ENCODE assay signal across 8 mouse cellular contexts in the genomic region with DNA sequence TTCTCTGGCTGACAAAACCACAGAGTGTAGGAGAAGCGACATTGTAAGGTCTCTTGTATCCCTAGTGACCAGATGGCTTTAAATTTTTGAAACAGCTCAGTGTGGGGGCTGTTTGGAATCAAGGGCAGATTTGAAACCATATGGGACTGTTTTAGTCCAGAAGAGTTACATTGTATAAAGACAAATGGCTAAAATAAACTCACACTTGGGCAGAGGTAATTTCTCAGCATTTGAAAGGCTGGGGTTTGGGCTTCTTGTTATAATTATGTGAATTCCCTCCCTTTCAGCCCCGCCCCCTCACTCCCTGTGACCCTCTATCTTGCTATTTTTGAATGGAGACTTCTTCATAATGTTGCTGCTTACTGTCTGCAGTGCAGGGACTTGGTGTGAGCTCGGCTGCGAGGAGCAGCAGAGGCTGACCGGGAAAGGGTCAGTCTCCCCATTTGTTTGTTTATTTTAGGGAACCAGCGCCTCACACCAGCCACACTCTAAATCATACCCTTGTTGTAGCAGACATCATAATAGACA.
A peak's percentile ranks its signal among the peaks of the same experiment; 100 is the strongest.
DNase-seq lines count a peak whose midpoint lies in the region; ATAC-seq lines count a peak whose summit lies in the region.

No protein-coding gene starts in this region.

- no peak overlapping the region for H3K4me3 ChIP-seq in forebrain, embryonic 11.5 days (ENCODE audit: low read depth, low read length)
- no peak overlapping the region for H3K4me3 ChIP-seq in forebrain, embryonic 10.5 days
- H3K4me3 ChIP-seq in forebrain, embryonic 16.5 days (replicated peaks; ENCODE audit: low read length) = 0 out of 2 replicates have a peak overlapping the region, but pooled peaks have one; percentile 6

- H3K4me2 ChIP-seq in forebrain, embryonic 11.5 days (ENCODE audit: low read depth, low read length, severe bottlenecking) = 0 out of 2 replicates have a peak overlapping the region, but pooled peaks have one; percentile 1
- peak overlapping the region; percentile 34 for H3K4me2 ChIP-seq in forebrain, embryonic 16.5 days (ENCODE audit: low read length)

- no peaks in the 10 kb centered on the region for H3K36me3 ChIP-seq in forebrain, embryonic 11.5 days (ENCODE audit: control insufficient read depth, insufficient read depth, low read length)
- no peaks in the 10 kb centered on the region for H3K36me3 ChIP-seq in forebrain, embryonic 10.5 days (replicated peaks)
- no peaks in the 10 kb centered on the region for H3K36me3 ChIP-seq in forebrain, embryonic 16.5 days (ENCODE audit: control insufficient read depth, insufficient read depth)

- peak; percentile 68 for ATAC-seq in forebrain, embryonic 11.5 days (replicated peaks; ENCODE audit: low FRiP score)
- ATAC-seq in forebrain, embryonic 16.5 days = peak; percentile 61

- 0 out of 2 replicates have a peak overlapping the region, but pooled peaks have one; percentile 8 for H3K27ac ChIP-seq in forebrain, embryonic 11.5 days (ENCODE audit: low read depth, low read length)
- no peak overlapping the region for H3K27ac ChIP-seq in forebrain, embryonic 10.5 days
- peak overlapping the region; percentile 38; the same call in 1 of the 2 replicates for H3K27ac ChIP-seq in forebrain, embryonic 16.5 days (ENCODE audit: low read length)

- H3K9ac ChIP-seq in forebrain, embryonic 11.5 days (ENCODE audit: low read length) = no peak overlapping the region
- no peak overlapping the region for H3K9ac ChIP-seq in forebrain, embryonic 16.5 days (replicated peaks; ENCODE audit: low read depth, low read length)

- intact Hi-C loops in left cerebral cortex, postnatal 14 days (cut with DNase I) = loop anchor here (10.0 kb wide), 1 partner anchor 348 kb away; the partner anchor contains the start of gene Nova1

- H3K4me1 ChIP-seq in forebrain, embryonic 11.5 days (replicated peaks; ENCODE audit: control insufficient read depth, insufficient read depth, low read length) = peaks cover 6% of the 10 kb centered on the region; the same call in 1 of the 2 replicates
- H3K4me1 ChIP-seq in forebrain, embryonic 10.5 days = peaks cover 28% of the 10 kb centered on the region
- H3K4me1 ChIP-seq in forebrain, embryonic 16.5 days (replicated peaks; ENCODE audit: control insufficient read depth, insufficient read depth, low read length) = peaks cover 23% of the 10 kb centered on the region

- peak; percentile 57 for DNase-seq in forebrain, embryonic 11.5 days (ENCODE audit: low spot score)
- DNase-seq in forebrain, embryonic 10.5 days (ENCODE audit: extremely low spot score, low spot score) = no peak
- DNase-seq in cerebellum, adult 11 months = peak; percentile 58
- DNase-seq in left cerebral cortex, postnatal 14 days (ENCODE audit: low spot score in 2 of 2) = peak; percentile 4 to 17
- DNase-seq in telencephalon, adult 2 months (ENCODE audit: low read depth, low spot score) = peak; percentile 64
- DNase-seq in lung, postnatal 10 days = no peak
- no peak for DNase-seq in urinary bladder, postnatal 4 days (ENCODE audit: low spot score in 2 of 2)

- WGBS in forebrain, embryonic 11.5 days = 19% methylated on average over 6 of the region's 6 CpGs
- WGBS in forebrain, embryonic 10.5 days = 28% methylated on average over 6 of the region's 6 CpGs
- WGBS in forebrain, embryonic 16.5 days = 8% methylated on average over 6 of the region's 6 CpGs

- H3K27me3 ChIP-seq in forebrain, embryonic 11.5 days (ENCODE audit: control insufficient read depth, insufficient read depth, low read length) = no peaks in the 10 kb centered on the region
- peaks cover 9% of the 10 kb centered on the region; the same call in 1 of the 2 replicates for H3K27me3 ChIP-seq in forebrain, embryonic 10.5 days (ENCODE audit: poor library complexity, severe bottlenecking)
- peaks cover 7% of the 10 kb centered on the region for H3K27me3 ChIP-seq in forebrain, embryonic 16.5 days (replicated peaks; ENCODE audit: control insufficient read depth, insufficient read depth, low read length)

- H3K9me3 ChIP-seq in forebrain, embryonic 11.5 days (ENCODE audit: control insufficient read depth, low read length) = no peaks in the 10 kb centered on the region
- H3K9me3 ChIP-seq in forebrain, embryonic 10.5 days = no peaks in the 10 kb centered on the region
- H3K9me3 ChIP-seq in forebrain, embryonic 16.5 days (ENCODE audit: control insufficient read depth, low read length) = no peaks in the 10 kb centered on the region

Comparison
In these comparisons a context has a peak if more than half of its experiments do, and no peak if none do; other contexts are left out.
1. DNase-seq: peak in forebrain, embryonic 11.5 days (single experiment), cerebellum, adult 11 months (single experiment), left cerebral cortex, postnatal 14 days (2 of 2) and telencephalon, adult 2 months (single experiment); none in forebrain, embryonic 10.5 days (single experiment), lung, postnatal 10 days (single experiment) and urinary bladder, postnatal 4 days (0 of 2).